Mouse (Mus musculus) heart, postnatal 0 days (tissue): ENCODE measurements around the gene Odf3. TPM values are rescaled to one million over a fixed set of nuclear protein-coding genes. Genes with fewer than 3 reads are reported as not detected.

ENCODE experiments used
- ATAC-seq: fragments of 200-750 bp; cut with Nextera tagmentation; 2 replicates; pipeline ENCODE4 v1.8.0; 2017; ENCODE audit warnings: low read depth, moderate number of reproducible peaks, moderate library complexity; ENCODE audit not compliant: insufficient read depth
- DNase-seq: peaks from one replicate; pipeline ENCODE4 v3.0.0-alpha.2; 2016; ENCODE audit warnings: low spot score
- H3K27ac ChIP-seq: fragments of 300-500 bp; sonication (generic); 2 replicates; pipeline ENCODE4 v1.5.1; 2014; ENCODE audit warnings: low read depth, mild to moderate bottlenecking
- H3K27me3 ChIP-seq: fragments of 300-500 bp; sonication (generic); 2 replicates; pipeline ENCODE4 v1.6.1; 2014; ENCODE audit warnings: low read length, mixed read lengths; ENCODE audit not compliant: control insufficient read depth, insufficient read depth
- H3K36me3 ChIP-seq: fragments of 300-500 bp; sonication (generic); replicated peaks from 2 replicates; pipeline ENCODE4 v1.6.1; 2014; ENCODE audit warnings: low read length, mixed read lengths; ENCODE audit not compliant: control insufficient read depth, insufficient read depth
- H3K4me1 ChIP-seq: fragments of 300-500 bp; sonication (generic); 2 replicates; pipeline ENCODE4 v1.6.1; 2014; ENCODE audit warnings: antibody characterized with exemption; ENCODE audit not compliant: control insufficient read depth, insufficient read depth
- H3K4me2 ChIP-seq: fragments of 300-500 bp; sonication (generic); 2 replicates; pipeline ENCODE4 v1.6.1; 2014; ENCODE audit warnings: low read depth, mild to moderate bottlenecking, low read length, moderate library complexity
- H3K4me3 ChIP-seq: fragments of 300-500 bp; sonication (generic); 2 replicates; pipeline ENCODE4 v1.5.1; 2014; ENCODE audit warnings: low read depth, low read length
- H3K9ac ChIP-seq: fragments of 300-500 bp; sonication (generic); replicated peaks from 2 replicates; pipeline ENCODE4 v1.6.1; 2014; ENCODE audit warnings: low read depth, low read length, mixed read lengths
- H3K9me3 ChIP-seq: fragments of 300-500 bp; sonication (generic); replicated peaks from 2 replicates; pipeline ENCODE4 v1.6.1; 2016; ENCODE audit warnings: low read length; ENCODE audit not compliant: control insufficient read depth
- CTCF ChIP-seq: IDR thresholded peaks from 2 replicates; pipeline ENCODE4 v1.5.1; 2016; ENCODE audit warnings: antibody characterized with exemption, control low read depth, low read depth
- EP300 ChIP-seq: IDR thresholded peaks from 2 replicates; pipeline ENCODE4 v1.6.1; 2016; ENCODE audit warnings: antibody characterized with exemption, low read depth
- WGBS: fragments of 180-500 bp; shearing (Covaris S2); extraction: QIAGEN DNeasy Blood & Tissue Kit; methylation state at CpG from one replicate; pipeline ENCODE4 v1.1.7; 2014; 5-methylcytosine and 5-hydroxymethylcytosine counted together
- polyA plus RNA-seq: library from polyadenylated mRNA; unstranded; fragments of >200 nt; fragmentation: Nextera tagmentation; extraction: Ambion mirVana; gene quantifications from 2 replicates; pipeline ENCODE4 v1.2.1, GENCODE M21; 2015
- total RNA-seq: library from RNA; depleted of rRNA; stranded (reverse); fragments of >200 nt; gene quantifications from 2 replicates; pipeline ENCODE4 v1.2.3, GENCODE M21; 2014; ENCODE audit warnings: low replicate concordance; rRNA removed

The Odf3 gene
- total and polyA plus RNA-seq, 2 experiments from 2014 or later = not detected

DNA sequence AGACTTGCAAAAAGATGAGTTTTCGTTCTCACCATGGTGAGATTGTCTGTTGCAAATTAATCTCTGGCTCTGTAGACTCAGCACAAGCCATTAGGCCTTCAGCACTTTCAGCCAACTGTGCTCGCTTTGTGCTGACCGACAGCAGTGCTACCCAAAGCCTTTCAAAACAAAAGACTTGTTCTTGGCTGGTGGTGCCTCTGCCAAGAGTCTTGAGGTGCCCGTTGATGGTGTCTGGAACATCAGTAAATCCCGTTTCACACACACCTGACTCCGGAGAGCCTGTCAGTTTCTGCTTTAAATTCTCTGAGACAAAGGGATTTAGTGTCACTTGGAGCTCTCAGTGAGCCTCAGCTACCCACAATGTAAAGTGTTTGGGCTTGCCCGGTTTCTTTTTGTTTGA is 46.4 kb downstream of the Odf3 start:
- DNase-seq (no peak), ATAC-seq (no peak)
- H3K27me3 ChIP-seq = no peaks in the 10 kb centered on the region
- H3K9ac ChIP-seq = no peak overlapping the region
- no peak overlapping the region for H3K27ac ChIP-seq
- H3K36me3 ChIP-seq = peaks cover 71% of the 10 kb centered on the region
- H3K9me3 ChIP-seq = no peaks in the 10 kb centered on the region
- H3K4me2 ChIP-seq = no peak overlapping the region
- no peak overlapping the region for H3K4me3 ChIP-seq
- 92% methylated on average over 7 of the region's 7 CpGs for WGBS
- H3K4me1 ChIP-seq = 0 out of 2 replicates have a peak, but pooled peaks cover 2% of the 10 kb centered on the region
- TF ChIP-seq EP300 (no peak), CTCF (no peak)

DNA sequence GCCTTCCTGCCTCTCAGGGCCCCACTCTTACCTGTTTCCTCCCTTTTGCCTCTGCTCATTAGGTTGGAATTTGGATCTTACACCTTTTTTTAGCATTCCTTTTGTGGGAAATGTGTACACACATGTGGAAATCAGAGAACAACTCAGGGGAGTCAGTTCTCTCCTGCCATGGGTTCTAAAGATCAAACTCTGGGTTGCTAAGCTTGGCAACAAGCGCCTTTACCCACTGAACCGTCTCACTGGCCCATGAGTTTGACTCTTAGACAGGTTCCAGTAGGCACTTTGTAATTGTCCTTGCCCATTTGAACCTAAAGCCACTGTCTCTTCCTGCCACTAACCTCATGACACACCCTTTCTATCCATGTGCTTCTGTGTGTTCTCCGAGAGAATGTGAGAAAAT is 47.0 kb downstream of the Odf3 start:
- TF ChIP-seq CTCF (no peak), EP300 (no peak)
- no peak for DNase-seq

DNA sequence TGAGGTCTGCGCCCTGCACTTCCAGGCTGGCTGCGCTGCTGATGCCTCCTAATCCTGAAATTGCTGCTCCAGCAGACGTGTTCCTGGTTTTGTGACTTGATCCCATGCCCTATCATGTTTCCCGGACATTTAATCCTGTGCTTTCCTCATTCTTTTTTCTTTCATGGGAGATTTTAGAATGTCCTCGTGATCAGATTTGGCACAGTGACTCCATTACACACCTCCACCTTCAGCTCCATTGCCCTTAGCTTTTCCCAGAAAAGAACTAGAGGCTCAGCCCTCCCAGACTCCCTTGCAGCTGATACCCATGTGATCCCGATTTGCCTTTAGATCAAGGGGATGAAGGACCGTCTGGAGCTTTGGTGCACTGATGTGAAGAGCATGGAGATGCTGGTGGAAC is 50.3 kb downstream of the Odf3 start:
- 87% methylated on average over 7 of the region's 7 CpGs for WGBS
- no peak for TF ChIP-seq CTCF
- no peak for TF ChIP-seq EP300
- H3K4me1 ChIP-seq = peaks cover 15% of the 10 kb centered on the region
- ATAC-seq = no peak
- DNase-seq = no peak
- H3K27ac ChIP-seq = no peak overlapping the region
- no peak overlapping the region for H3K4me2 ChIP-seq
- no peaks in the 10 kb centered on the region for H3K27me3 ChIP-seq
- no peaks in the 10 kb centered on the region for H3K9me3 ChIP-seq
- H3K4me3 ChIP-seq = no peak overlapping the region
- no peak overlapping the region for H3K9ac ChIP-seq
- peaks cover 51% of the 10 kb centered on the region for H3K36me3 ChIP-seq

More for the DNA sequence above, 47.0 kb downstream of the Odf3 start:
- WGBS = 90% methylated on average over 3 of the region's 3 CpGs
- no peak for ATAC-seq
- Histone ChIP-seq H3K36me3 (peaks cover 70% of the 10 kb centered on the region), H3K9me3 (no peaks in the 10 kb centered on the region), H3K4me3 (no peak overlapping the region), H3K4me1 (0 out of 2 replicates have a peak, but pooled peaks cover 5% of the 10 kb centered on the region), H3K9ac (no peak overlapping the region), H3K27me3 (no peaks in the 10 kb centered on the region), H3K4me2 (no peak overlapping the region), H3K27ac (no peak overlapping the region)

GRCm38 (mm10) chr7:140899121-140899520 is 51.5 kb downstream of the Odf3 start:
- Histone ChIP-seq H3K4me1 (peaks cover 15% of the 10 kb centered on the region), H3K4me2 (peak overlapping the region; percentile 64), H3K4me3 (peak overlapping the region; percentile 49), H3K9me3 (no peaks in the 10 kb centered on the region), H3K36me3 (peaks cover 43% of the 10 kb centered on the region), H3K27ac (peak overlapping the region; percentile 96), H3K27me3 (no peaks in the 10 kb centered on the region), H3K9ac (peak overlapping the region; percentile 60; the same call in 1 of the 2 replicates)
- DNase-seq (no peak), ATAC-seq (no peak)
- TF ChIP-seq EP300 (no peak), CTCF (no peak)
- 29% methylated on average over 3 of the region's 3 CpGs for WGBS

DNA sequence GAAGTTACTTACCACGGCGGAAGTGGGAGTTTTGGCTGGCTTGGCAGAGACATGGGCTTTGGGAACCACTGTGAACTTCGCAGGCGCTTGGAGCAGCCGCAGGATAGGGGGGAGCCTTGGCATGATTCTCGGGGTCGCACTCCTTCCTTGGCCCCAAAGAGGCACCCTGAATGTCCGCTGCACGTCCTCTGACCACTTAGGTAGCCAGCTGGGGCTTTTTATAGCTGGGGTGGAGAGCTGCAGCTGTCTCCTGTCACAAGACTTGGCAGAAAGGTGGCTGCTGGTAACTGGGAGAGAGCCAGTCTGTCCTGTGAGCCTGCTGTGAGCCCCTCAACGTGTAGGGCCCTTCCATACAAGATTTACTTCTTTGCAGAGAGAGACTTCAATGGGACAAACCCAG is 52.6 kb downstream of the Odf3 start, which contains the start of gene Cox8b:
Gene Cox8b, minus strand, starts transcription at position 227 of the 400 bp plus-strand sequence.
- Histone ChIP-seq H3K4me1 (peaks cover 15% of the 10 kb centered on the region), H3K9me3 (no peaks in the 10 kb centered on the region), H3K36me3 (peaks cover 34% of the 10 kb centered on the region), H3K4me3 (peak within 1 kb of the TSS; percentile 49), H3K27ac (peak within 1 kb of the TSS; percentile 96), H3K4me2 (peak within 1 kb of the TSS; percentile 64), H3K9ac (peak within 1 kb of the TSS; percentile 60), H3K27me3 (no peaks in the 10 kb centered on the region)
- TF ChIP-seq CTCF (no peak), EP300 (no peak; the same call in 1 of the 2 replicates)
- WGBS = 33% methylated on average over 10 of the region's 10 CpGs
- DNase-seq (peak; percentile 87), ATAC-seq (peak; percentile 87)

Other genes starting within 250 kb of the Odf3 start
- not detected in 2 replicates for gene Olfr46, start 246.5 kb upstream of the Odf3 start, total RNA-seq
- not detected in 2 replicates for gene Olfr46, start 246.5 kb upstream of the Odf3 start, polyA plus RNA-seq
- gene Olfr61, start 218.8 kb upstream of the Odf3 start, total RNA-seq = not detected in 2 replicates
- gene Olfr61, start 218.8 kb upstream of the Odf3 start, polyA plus RNA-seq = not detected in 2 replicates
- not detected in 2 replicates for gene Olfr53, start 201.4 kb upstream of the Odf3 start, total RNA-seq
- gene Olfr53, start 201.4 kb upstream of the Odf3 start, polyA plus RNA-seq = not detected in 2 replicates
- gene Olfr539, start 187.9 kb upstream of the Odf3 start, total RNA-seq = not detected in 2 replicates
- not detected in 2 replicates for gene Olfr539, start 187.9 kb upstream of the Odf3 start, polyA plus RNA-seq
- gene Olfr45, start 165.9 kb upstream of the Odf3 start, total RNA-seq = not detected in 2 replicates
- not detected in 2 replicates for gene Olfr45, start 165.9 kb upstream of the Odf3 start, polyA plus RNA-seq
- not detected in 2 replicates for gene Olfr541, start 150.5 kb upstream of the Odf3 start, total RNA-seq
- not detected in 2 replicates for gene Olfr541, start 150.5 kb upstream of the Odf3 start, polyA plus RNA-seq
- 0.11 TPM in 1 of 2 replicates, not detected in the other for gene Cyp2e1, start 84.1 kb upstream of the Odf3 start, total RNA-seq
- gene Cyp2e1, start 84.1 kb upstream of the Odf3 start, polyA plus RNA-seq = not detected in 2 replicates
- not detected in 2 replicates for gene Syce1, start 60.0 kb upstream of the Odf3 start, total RNA-seq
- 0.10 and 0.18 TPM in 2 replicates for gene Syce1, start 60.0 kb upstream of the Odf3 start, polyA plus RNA-seq
- gene Zfp941, start 25.6 kb upstream of the Odf3 start, total RNA-seq = 0.11 and 0.97 TPM in 2 replicates
- 0.29 and 0.45 TPM in 2 replicates for gene Zfp941, start 25.6 kb upstream of the Odf3 start, polyA plus RNA-seq
- gene Urah, start 12.8 kb upstream of the Odf3 start, total RNA-seq = not detected in 2 replicates
- gene Urah, start 12.8 kb upstream of the Odf3 start, polyA plus RNA-seq = 0.27 and 0.29 TPM in 2 replicates
- 0.80 TPM in 1 of 2 replicates, not detected in the other for gene Scgb1c1, start 2.3 kb upstream of the Odf3 start, total RNA-seq
- gene Scgb1c1, start 2.3 kb upstream of the Odf3 start, polyA plus RNA-seq = 8.7 and 11.0 TPM in 2 replicates
- gene Gm45785, start 8.5 kb downstream of the Odf3 start, total RNA-seq = not detected in 2 replicates
- not detected in 2 replicates for gene Gm45785, start 8.5 kb downstream of the Odf3 start, polyA plus RNA-seq
- 37.2 and 73.8 TPM in 2 replicates for gene Ric8a, start 9.2 kb downstream of the Odf3 start, total RNA-seq
- 27.5 and 27.8 TPM in 2 replicates for gene Ric8a, start 9.2 kb downstream of the Odf3 start, polyA plus RNA-seq
- 13.9 and 14.8 TPM in 2 replicates for gene Bet1l, start 9.8 kb downstream of the Odf3 start, total RNA-seq
- gene Bet1l, start 9.8 kb downstream of the Odf3 start, polyA plus RNA-seq = 29.6 and 32.0 TPM in 2 replicates
- gene Psmd13, start 34.2 kb downstream of the Odf3 start, total RNA-seq = 72.6 and 84.3 TPM in 2 replicates
- gene Psmd13, start 34.2 kb downstream of the Odf3 start, polyA plus RNA-seq = 172 and 185 TPM in 2 replicates
- 89.4 and 105 TPM in 2 replicates for gene Sirt3, start 34.5 kb downstream of the Odf3 start, total RNA-seq
- 76.1 and 78.0 TPM in 2 replicates for gene Sirt3, start 34.5 kb downstream of the Odf3 start, polyA plus RNA-seq
- 425 and 483 TPM in 2 replicates for gene Cox8b, start 52.6 kb downstream of the Odf3 start, total RNA-seq
- gene Cox8b, start 52.6 kb downstream of the Odf3 start, polyA plus RNA-seq = 1,841 and 1,871 TPM in 2 replicates
- not detected in 2 replicates for gene Nlrp6, start 73.1 kb downstream of the Odf3 start, total RNA-seq
- gene Nlrp6, start 73.1 kb downstream of the Odf3 start, polyA plus RNA-seq = 0.08 TPM in 1 of 2 replicates, not detected in the other
- gene Pgghg, start 93.6 kb downstream of the Odf3 start, total RNA-seq = 13.8 and 16.3 TPM in 2 replicates
- gene Pgghg, start 93.6 kb downstream of the Odf3 start, polyA plus RNA-seq = 5.8 and 5.9 TPM in 2 replicates
- gene Ifitm5, start 102.5 kb downstream of the Odf3 start, total RNA-seq = 3.4 TPM in 1 of 2 replicates, not detected in the other
- 0.56 and 0.87 TPM in 2 replicates for gene Ifitm5, start 102.5 kb downstream of the Odf3 start, polyA plus RNA-seq
- gene Gm45717, start 108.1 kb downstream of the Odf3 start, total RNA-seq = not detected in 2 replicates
- 0.36 TPM in 1 of 2 replicates, not detected in the other for gene Gm45717, start 108.1 kb downstream of the Odf3 start, polyA plus RNA-seq
- gene Ifitm2, start 108.2 kb downstream of the Odf3 start, total RNA-seq = 172 and 232 TPM in 2 replicates
- gene Ifitm2, start 108.2 kb downstream of the Odf3 start, polyA plus RNA-seq = 516 and 534 TPM in 2 replicates
- gene Ifitm1, start 119.4 kb downstream of the Odf3 start, total RNA-seq = 1.4 and 23.1 TPM in 2 replicates
- gene Ifitm1, start 119.4 kb downstream of the Odf3 start, polyA plus RNA-seq = 4.1 and 6.6 TPM in 2 replicates
- 148 and 324 TPM in 2 replicates for gene Ifitm3, start 163.0 kb downstream of the Odf3 start, total RNA-seq
- 202 and 230 TPM in 2 replicates for gene Ifitm3, start 163.0 kb downstream of the Odf3 start, polyA plus RNA-seq
- not detected in 2 replicates for gene Ifitm6, start 170.1 kb downstream of the Odf3 start, total RNA-seq
- 0.30 and 0.74 TPM in 2 replicates for gene Ifitm6, start 170.1 kb downstream of the Odf3 start, polyA plus RNA-seq
- gene Gm17387, start 181.3 kb downstream of the Odf3 start, total RNA-seq = not detected in 2 replicates
- gene Gm17387, start 181.3 kb downstream of the Odf3 start, polyA plus RNA-seq = not detected in 2 replicates
- 0.43 TPM in 1 of 2 replicates, not detected in the other for gene B4galnt4, start 213.3 kb downstream of the Odf3 start, total RNA-seq
- gene B4galnt4, start 213.3 kb downstream of the Odf3 start, polyA plus RNA-seq = 0.10 TPM in 1 of 2 replicates, not detected in the other
- gene Pkp3, start 230.4 kb downstream of the Odf3 start, total RNA-seq = 3.8 TPM in 1 of 2 replicates, not detected in the other
- 0.19 and 0.20 TPM in 2 replicates for gene Pkp3, start 230.4 kb downstream of the Odf3 start, polyA plus RNA-seq